Mouse (Mus musculus) testis, adult 2 months (tissue): ENCODE data around the gene Tgfb2. TPM values are rescaled to one million over a fixed set of nuclear protein-coding genes. Genes with fewer than 3 reads are reported as not detected.

ENCODE experiments used
- H3K27ac ChIP-seq: fragments of 200-500 bp; 2 replicates; pipeline ENCODE4 v1.5.1; 2012; ENCODE audit warnings: low read depth, low read length; ENCODE audit not compliant: control insufficient read depth, insufficient read depth
- H3K27me3 ChIP-seq: fragments of 200-500 bp; 2 replicates; pipeline ENCODE4 v1.6.1; 2012; ENCODE audit warnings: mild to moderate bottlenecking, low read length, moderate library complexity; ENCODE audit not compliant: control insufficient read depth, insufficient read depth
- H3K36me3 ChIP-seq: fragments of 200-500 bp; 2 replicates; pipeline ENCODE4 v1.6.1; 2012; ENCODE audit warnings: mild to moderate bottlenecking, low read length; ENCODE audit not compliant: control insufficient read depth, insufficient read depth
- H3K4me1 ChIP-seq: fragments of 200-500 bp; 2 replicates; pipeline ENCODE4 v1.6.1; 2012; ENCODE audit warnings: low read length; ENCODE audit not compliant: control insufficient read depth, insufficient read depth
- H3K4me3 ChIP-seq: fragments of 200-500 bp; 2 replicates; pipeline ENCODE4 v1.5.1; 2012; ENCODE audit warnings: low read depth, mild to moderate bottlenecking, low read length, moderate library complexity, mixed read lengths; ENCODE audit not compliant: control insufficient read depth
- CTCF ChIP-seq: fragments of 200-500 bp; IDR thresholded peaks from 2 replicates; pipeline ENCODE4 v1.5.1; 2012; ENCODE audit warnings: low read depth, mild to moderate bottlenecking, inconsistent platforms, low read length, moderate library complexity; ENCODE audit not compliant: control insufficient read depth, insufficient read depth, insufficient replicate concordance
- POLR2A ChIP-seq: fragments of 200-500 bp; IDR thresholded peaks from 2 replicates; pipeline ENCODE4 v1.6.1; 2012; ENCODE audit warnings: low read depth, mild to moderate bottlenecking, inconsistent platforms, low read length, moderate library complexity; ENCODE audit not compliant: control insufficient read depth
- polyA plus RNA-seq: library from polyadenylated mRNA; depleted of rRNA; stranded (reverse); fragments of >200 nt; gene quantifications from 2 replicates; pipeline ENCODE4 v1.2.3, GENCODE M21; 2012

Tgfb2 gene
- polyA plus RNA-seq, 1 experiment, result 0.32 TPM

- TF ChIP-seq CTCF, result no peak
- no peak for TF ChIP-seq POLR2A
- Histone ChIP-seq H3K27ac (no peak overlapping the region), H3K4me1 (no peaks in the 10 kb centered on the region), H3K36me3 (no peaks in the 10 kb centered on the region; the same call in 1 of the 2 replicates), H3K4me3 (no peak overlapping the region), H3K27me3 (no peaks in the 10 kb centered on the region)
Measured at GRCm38 (mm10) chr1:186726117-186726516, 20.3 kb upstream of the Tgfb2 start.

GRCm38 (mm10) chr1:186722299-186722698 lies 16.5 kb upstream of the Tgfb2 start:
- Histone ChIP-seq H3K27ac (no peak overlapping the region), H3K27me3 (no peaks in the 10 kb centered on the region), H3K4me1 (no peaks in the 10 kb centered on the region), H3K4me3 (no peak overlapping the region), H3K36me3 (no peaks in the 10 kb centered on the region; the same call in 1 of the 2 replicates)
- TF ChIP-seq CTCF, result no peak; the same call in 1 of the 2 replicates

GRCm38 (mm10) chr1:186721846-186722245 lies 16.1 kb upstream of the Tgfb2 start:
- H3K36me3 ChIP-seq, result no peaks in the 10 kb centered on the region; the same call in 1 of the 2 replicates
- no peaks in the 10 kb centered on the region for H3K4me1 ChIP-seq
- no peaks in the 10 kb centered on the region for H3K27me3 ChIP-seq
- H3K27ac ChIP-seq, result no peak overlapping the region
- H3K4me3 ChIP-seq, result no peak overlapping the region
- TF ChIP-seq CTCF (peak; percentile 97), POLR2A (no peak)

GRCm38 (mm10) chr1:186721166-186721565 lies 15.4 kb upstream of the Tgfb2 start:
- H3K4me3 ChIP-seq, result no peak overlapping the region
- no peaks in the 10 kb centered on the region for H3K27me3 ChIP-seq
- no peaks in the 10 kb centered on the region; the same call in 1 of the 2 replicates for H3K36me3 ChIP-seq
- no peak for TF ChIP-seq POLR2A
- no peak for TF ChIP-seq CTCF
- H3K4me1 ChIP-seq, result no peaks in the 10 kb centered on the region
- H3K27ac ChIP-seq, result no peak overlapping the region

GRCm38 (mm10) chr1:186719708-186720107 lies 13.9 kb upstream of the Tgfb2 start:
- Histone ChIP-seq H3K36me3 (no peaks in the 10 kb centered on the region; the same call in 1 of the 2 replicates), H3K27me3 (no peaks in the 10 kb centered on the region), H3K27ac (no peak overlapping the region), H3K4me1 (no peaks in the 10 kb centered on the region), H3K4me3 (no peak overlapping the region)
- TF ChIP-seq CTCF, result peak; percentile 50; the same call in 1 of the 2 replicates
- no peak for TF ChIP-seq POLR2A

GRCm38 (mm10) chr1:186718881-186719280 lies 13.1 kb upstream of the Tgfb2 start:
- no peak for TF ChIP-seq POLR2A
- Histone ChIP-seq H3K27me3 (no peaks in the 10 kb centered on the region), H3K4me1 (no peaks in the 10 kb centered on the region), H3K4me3 (no peak overlapping the region), H3K27ac (no peak overlapping the region), H3K36me3 (no peaks in the 10 kb centered on the region; the same call in 1 of the 2 replicates)

GRCm38 (mm10) chr1:186714980-186715896 lies 9.4 kb upstream of the Tgfb2 start:
- Histone ChIP-seq H3K4me1 (no peaks in the 10 kb centered on the region), H3K27me3 (no peaks in the 10 kb centered on the region), H3K4me3 (no peak overlapping the region), H3K36me3 (no peaks in the 10 kb centered on the region), H3K27ac (no peak overlapping the region)
- TF ChIP-seq POLR2A (no peak), CTCF (no peak)
